Mouse (Mus musculus) c-Kit-positive CD71-negative TER-119-negative erythroid progenitor cells, embryonic 14.5 days (primary cell): ENCODE measurements around the gene Krtap4-6.
"Not testable (repeated sequence)": the region's sequence is repeated elsewhere in the genome, so short reads cannot be mapped to it uniquely, and the experiment has no call there.

Source experiments
- DNase-seq: peaks from one replicate; pipeline ENCODE4 v3.0.0-alpha.2; 2013; ENCODE audit warnings: low read depth

Gene Krtap4-6

GRCm38 (mm10) chr11:99665860-99666259 lies at the start of gene Krtap4-6:
TSS of gene Krtap4-6 (minus strand) at chr11:99665960.
- no peak for DNase-seq

DNA sequence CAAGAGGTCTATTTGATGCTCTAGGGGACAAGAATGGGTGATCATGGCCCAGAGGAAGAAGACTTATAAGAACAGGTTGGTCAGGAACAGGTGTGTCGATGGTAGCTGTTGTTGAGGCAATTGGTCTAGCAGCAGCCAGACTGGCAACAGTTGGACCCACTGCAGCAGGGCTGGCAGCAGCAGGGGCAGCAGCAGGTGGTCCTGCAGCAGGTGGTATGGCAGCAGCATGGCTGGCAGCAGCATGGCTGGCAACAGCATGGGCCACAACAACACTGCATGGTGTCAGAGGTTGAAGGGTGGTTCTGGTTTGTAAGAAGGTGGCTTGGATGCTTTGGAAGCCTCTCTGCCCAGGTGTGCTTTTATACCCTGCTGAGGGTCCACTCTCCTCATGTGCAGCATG lies 24.7 kb upstream of the Krtap4-6 start, which contains the start of gene Gm14190:
Gm14190 (minus strand) TSS at position 278 of the 400 bp plus-strand sequence.
- DNase-seq, result no peak

GRCm38 (mm10) chr11:99685235-99685634 lies 19.5 kb upstream of the Krtap4-6 start:
- DNase-seq, result not testable (repeated sequence)

- no peak for DNase-seq
Measured at GRCm38 (mm10) chr11:99683481-99683880, 17.7 kb upstream of the Krtap4-6 start.

- no peak for DNase-seq
Measured at GRCm38 (mm10) chr11:99662802-99663201, 3.0 kb downstream of the Krtap4-6 start.

DNA sequence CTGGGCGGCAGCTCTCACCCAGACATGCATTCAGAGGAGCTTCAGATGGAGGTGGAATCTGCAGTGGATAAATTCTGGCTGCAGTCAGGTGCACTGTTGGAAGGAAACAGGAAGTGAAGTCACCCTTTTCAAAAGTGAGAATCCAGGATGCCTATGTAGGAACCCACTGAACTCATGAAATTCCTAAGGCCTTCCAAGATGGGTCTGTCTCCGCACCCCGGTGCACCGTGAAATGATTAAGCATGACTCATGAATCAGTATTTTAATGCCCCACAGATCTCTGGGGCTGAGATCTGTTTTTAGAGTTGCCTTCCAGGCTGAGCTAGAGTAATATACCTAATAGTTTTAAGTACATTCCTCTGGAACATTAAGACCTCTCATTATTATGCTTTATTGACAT lies 6.5 kb downstream of the Krtap4-6 start:
- no peak for DNase-seq

DNA sequence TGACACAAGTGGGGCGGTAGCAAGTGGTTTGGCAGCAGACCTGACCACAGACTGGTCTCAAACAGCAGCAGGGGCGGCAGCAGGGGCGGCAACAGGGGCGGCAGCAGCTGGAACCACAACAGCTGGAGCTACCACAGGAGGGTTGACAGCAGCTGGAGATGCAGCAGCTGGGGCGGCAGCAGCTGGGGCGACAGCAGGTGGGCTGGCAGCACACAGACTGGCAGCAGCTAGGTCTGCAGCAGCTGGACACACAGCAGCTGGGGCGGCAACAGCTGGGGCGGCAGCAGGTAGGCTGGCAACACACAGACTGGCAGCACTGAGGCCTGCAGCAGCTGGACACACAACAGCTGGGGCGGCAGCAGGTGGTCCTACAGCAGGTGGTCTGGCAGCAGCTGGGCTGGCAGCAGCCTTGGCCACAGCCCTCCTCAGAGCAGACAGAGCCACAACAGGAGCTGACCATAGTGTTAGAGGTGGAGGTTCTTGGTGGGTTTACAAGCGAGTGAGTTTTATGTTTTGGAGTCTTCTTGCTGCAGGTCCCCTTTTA lies 7.2 kb downstream of the Krtap4-6 start, which contains the start of gene Gm11563:
Gm11563 (minus strand) TSS at position 494 of the 544 bp plus-strand sequence.
- not testable (repeated sequence) for DNase-seq

GRCm38 (mm10) chr11:99657051-99657450 lies 8.7 kb downstream of the Krtap4-6 start:
- DNase-seq, result no peak

GRCm38 (mm10) chr11:99650136-99650535 lies 15.6 kb downstream of the Krtap4-6 start, which contains the start of gene Gm11555:
TSS of gene Gm11555 (minus strand) at chr11:99650236.
- no peak for DNase-seq

DNA sequence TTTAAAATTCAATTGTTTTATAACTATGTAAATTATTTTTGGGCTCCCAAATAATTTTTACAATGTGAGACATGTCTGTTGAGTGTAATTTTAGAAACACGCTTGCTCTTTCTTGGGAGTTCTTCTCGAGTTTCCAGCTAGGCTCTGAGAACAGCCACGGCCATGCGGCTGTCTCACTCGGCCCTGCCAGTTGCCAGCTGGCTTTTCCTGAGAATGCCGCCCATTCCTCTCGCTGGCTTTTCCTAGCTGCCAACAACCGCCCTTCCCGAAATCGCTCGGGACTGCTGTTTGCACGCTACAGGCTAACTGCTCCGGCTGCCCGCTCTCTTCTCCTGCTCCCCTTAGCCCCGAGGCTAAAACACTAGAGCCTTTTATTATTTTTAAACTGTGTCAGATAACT lies 19.3 kb downstream of the Krtap4-6 start:
- no peak for DNase-seq

- no peak for DNase-seq
Measured at GRCm38 (mm10) chr11:99644351-99644750, 21.4 kb downstream of the Krtap4-6 start.

DNA sequence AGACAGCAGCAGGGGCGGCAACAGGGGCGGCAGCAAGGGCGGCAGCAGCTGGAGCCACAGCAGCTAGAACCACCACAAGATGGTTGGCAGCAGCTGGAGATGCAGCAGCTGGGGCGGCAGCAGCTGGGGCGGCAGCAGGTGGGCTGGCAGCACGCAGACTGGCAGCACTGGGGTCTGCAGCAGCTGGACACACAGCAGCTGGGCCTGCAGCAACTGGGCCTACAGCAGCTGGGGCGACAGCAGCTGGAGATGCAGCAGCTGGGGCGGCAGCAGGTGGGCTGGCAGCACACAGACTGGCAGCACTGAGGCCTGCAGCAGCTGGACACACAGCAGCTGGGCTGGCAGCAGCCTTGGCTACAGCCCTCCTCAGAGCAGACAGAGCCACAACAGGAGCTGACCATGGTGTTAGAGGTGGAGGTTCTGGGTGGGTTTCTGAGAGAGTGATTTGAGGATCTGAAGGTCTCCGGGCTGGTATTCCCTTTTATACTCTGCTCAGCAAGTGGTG lies 22.1 kb downstream of the Krtap4-6 start, which contains the start of gene Krtap4-7:
Krtap4-7 (minus strand) TSS at position 455 of the 505 bp plus-strand sequence.
- not testable (repeated sequence) for DNase-seq

- no peak for DNase-seq
Measured at GRCm38 (mm10) chr11:99640926-99641325, 24.8 kb downstream of the Krtap4-6 start.

- DNase-seq, result no peak
Measured at GRCm38 (mm10) chr11:99637086-99637485, 28.7 kb downstream of the Krtap4-6 start.

DNA sequence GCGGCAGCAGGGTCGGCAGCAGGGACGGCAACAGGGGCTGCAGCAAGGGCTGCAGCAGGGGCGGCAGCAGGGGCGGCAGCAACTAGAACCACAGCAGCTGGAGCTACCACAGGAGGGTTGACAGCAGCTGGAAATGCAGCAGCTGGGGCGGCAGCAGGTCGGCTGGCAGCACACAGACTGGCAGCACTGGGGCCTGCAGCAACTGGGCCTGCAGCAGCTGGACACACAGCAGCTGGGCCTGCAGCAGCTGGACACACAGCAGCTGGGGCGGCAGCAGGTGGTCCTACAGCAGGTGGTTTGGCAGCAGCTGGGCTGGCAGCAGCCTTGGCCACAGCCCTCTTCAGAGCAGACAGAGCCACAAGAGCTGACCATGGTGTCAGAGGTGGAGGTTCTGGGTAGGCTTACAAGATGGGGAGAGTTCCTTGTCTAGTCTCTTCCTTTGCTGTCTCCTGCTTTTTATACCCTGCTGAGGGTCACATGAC lies 31.1 kb downstream of the Krtap4-6 start, which contains the start of gene Krtap4-2:
Krtap4-2 (minus strand) TSS at position 432 of the 482 bp plus-strand sequence.
- no peak for DNase-seq

DNA sequence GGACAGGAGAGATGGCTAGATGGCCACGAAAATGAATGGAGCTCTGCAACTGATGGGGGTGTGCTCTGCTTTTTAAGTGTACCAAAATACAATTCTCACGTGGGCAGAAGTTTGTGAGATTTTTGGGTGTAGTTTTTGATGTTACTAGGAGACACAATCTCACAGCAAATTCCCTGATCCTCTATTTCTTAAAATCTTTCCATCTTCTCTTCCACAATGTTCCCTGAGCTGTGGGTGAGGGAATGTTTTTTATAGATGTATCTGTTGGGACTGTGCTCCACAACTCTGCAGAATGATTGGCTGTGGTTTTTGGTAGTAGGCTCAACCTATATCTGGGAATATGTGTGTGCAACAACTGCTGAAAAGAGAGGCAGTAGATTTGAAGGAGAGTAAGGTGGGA lies 32.5 kb downstream of the Krtap4-6 start:
- no peak for DNase-seq

DNA sequence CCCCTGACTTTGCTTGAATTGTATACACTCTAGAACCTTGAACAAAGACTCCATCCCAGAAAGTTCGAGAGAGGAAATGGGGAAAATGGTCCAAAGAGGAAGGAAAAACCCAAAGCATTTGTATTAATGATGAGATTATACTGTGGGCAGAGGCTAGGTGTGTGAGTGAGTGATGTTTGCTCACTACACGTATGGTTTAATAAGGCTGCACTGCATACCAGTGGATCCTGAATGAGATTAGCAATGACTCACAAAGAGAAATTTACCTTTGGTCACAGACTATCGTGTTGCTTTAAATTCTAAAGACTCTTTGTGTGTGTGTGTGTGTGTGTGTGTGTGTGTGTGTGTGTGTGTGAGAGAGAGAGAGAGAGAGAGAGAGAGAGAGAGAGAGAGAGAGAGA lies 34.9 kb downstream of the Krtap4-6 start:
- DNase-seq, result no peak

GRCm38 (mm10) chr11:99628138-99628537 lies 37.6 kb downstream of the Krtap4-6 start, which contains the start of gene Krtap4-1:
TSS of gene Krtap4-1 (minus strand) at chr11:99628238.
- no peak for DNase-seq

DNA sequence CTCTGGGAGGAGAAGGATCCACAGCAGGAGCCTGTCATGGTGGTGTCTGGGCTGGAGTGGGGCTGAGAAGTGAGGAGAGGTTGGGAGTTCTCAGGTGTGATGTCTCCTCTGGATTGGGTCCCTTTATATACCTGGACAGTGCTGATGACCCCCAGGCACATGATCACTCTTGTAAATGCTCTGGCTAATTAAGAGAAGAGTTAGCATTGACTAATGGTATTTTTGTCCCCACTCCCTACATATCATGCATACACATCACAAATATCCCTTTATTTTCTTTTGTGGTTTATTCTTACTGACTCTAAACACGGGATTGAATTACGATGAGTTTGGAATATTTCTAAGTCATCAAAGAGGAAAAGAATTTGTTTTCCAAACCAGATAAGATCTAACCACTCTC lies 45.4 kb downstream of the Krtap4-6 start, which contains the start of gene Gm11562:
Gm11562 (minus strand) TSS at position 101 of the 400 bp plus-strand sequence.
- DNase-seq, result no peak
